Mouse (Mus musculus) megakaryocyte-erythroid progenitor cell, adult 5-6 weeks (primary cell): ENCODE measurements around the gene Prkch. TPM values are rescaled to one million over a fixed set of nuclear protein-coding genes. Genes with fewer than 3 reads are reported as not detected.

Experiments used
- ATAC-seq: replicated peaks from 2 replicates; pipeline ENCODE4 v1.8.0; 2016; ENCODE audit warnings: mild to moderate bottlenecking, inconsistent platforms; ENCODE audit not compliant: severe bottlenecking, poor library complexity, low FRiP score, low TSS enrichment
- total RNA-seq, 2 experiments: library from RNA; stranded (forward) in 1 of 2; stranded (reverse) in 1 of 2; fragments of 200-1000, 215-1000 nt in 1 of 2; fragments of >200 nt in 1 of 2; fragmentation: Nextera tagmentation in 1 of 2; gene quantifications; 2 replicates each; pipeline ENCODE4 v1.2.3; 2014 to 2017

Gene Prkch
- total RNA-seq, 2 experiments from 2014 or later: 21.7 to 22.9 TPM

DNA sequence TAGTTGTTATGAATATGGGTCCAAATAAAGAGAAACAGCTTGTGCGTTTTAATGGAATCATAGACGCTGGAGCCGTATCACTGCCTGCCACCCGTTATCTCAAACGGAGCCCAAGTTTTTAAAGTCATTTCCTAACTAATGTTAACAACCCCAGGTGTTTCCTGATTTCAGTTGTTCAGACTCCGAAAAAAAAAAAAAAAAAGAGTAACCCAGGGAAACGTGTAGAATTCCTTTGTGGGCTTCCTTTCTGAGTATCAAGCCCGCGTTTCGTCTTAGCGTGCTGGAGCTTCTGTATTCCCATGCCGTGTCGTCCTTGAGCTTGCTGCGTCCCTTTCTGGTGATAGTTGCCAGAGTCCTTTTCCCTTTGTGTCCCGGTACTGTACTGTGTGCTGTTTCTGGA lies 10.0 kb upstream of the Prkch start:
- ATAC-seq: peak; percentile 76

DNA sequence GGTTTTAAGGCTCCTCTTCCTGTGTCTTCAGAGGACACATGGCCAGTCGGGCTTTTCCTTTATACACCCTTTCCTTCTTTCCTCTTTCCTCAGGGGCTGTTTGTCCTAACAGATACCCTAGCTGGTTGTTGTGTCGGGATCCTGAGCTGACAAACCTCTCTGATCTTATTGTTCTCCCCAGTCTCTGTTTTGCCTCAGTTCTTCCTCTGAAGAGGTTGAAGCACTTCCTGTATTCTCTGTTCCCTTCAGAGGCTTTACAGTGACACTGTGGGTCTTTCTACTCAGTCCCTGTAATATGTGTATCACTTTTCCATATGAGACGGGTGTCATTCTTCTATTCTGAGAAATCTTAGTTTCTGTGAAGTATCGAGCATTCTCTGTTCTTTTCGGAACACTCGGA lies 6.5 kb upstream of the Prkch start:
- ATAC-seq: no peak

DNA sequence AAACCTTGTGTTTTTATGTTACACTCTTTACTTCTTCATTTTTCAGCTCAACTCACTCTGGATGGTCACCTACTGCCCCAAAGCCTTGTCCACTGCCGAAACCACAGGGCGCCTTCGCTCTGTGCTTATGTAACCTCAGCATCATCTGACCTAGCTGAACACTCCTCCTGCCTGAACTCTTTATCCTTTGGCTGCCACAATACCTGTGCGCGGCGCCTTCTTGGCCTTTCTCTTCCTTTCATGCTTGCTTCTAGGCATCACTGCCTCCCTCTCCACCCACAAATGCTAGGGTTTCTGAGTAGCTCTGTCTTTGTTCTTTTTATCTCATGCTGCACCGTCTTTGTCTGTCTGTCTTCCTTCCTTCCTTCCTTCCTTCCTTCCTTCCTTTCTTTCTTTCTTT lies 3.8 kb upstream of the Prkch start:
- no peak for ATAC-seq

DNA sequence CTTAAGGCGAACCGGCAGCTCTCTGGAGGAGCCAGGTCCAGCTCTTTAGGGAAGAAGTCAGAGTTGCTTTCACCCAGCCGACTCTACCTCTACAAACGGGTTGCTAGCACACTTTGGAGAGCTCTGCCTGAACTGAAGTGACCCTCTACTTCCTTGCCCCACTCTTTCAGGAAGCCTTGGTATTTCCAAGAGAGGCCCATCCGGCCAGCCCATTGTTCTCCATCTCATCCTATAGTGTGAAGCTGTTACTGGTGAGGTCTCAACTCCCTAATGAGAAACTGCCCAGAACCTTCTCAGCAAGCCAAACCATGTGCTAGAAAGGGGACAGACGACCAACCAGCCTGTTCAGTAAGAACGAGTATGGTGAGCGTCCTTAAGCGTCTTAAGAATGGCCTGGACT lies 1.3 kb upstream of the Prkch start:
- ATAC-seq: no peak

DNA sequence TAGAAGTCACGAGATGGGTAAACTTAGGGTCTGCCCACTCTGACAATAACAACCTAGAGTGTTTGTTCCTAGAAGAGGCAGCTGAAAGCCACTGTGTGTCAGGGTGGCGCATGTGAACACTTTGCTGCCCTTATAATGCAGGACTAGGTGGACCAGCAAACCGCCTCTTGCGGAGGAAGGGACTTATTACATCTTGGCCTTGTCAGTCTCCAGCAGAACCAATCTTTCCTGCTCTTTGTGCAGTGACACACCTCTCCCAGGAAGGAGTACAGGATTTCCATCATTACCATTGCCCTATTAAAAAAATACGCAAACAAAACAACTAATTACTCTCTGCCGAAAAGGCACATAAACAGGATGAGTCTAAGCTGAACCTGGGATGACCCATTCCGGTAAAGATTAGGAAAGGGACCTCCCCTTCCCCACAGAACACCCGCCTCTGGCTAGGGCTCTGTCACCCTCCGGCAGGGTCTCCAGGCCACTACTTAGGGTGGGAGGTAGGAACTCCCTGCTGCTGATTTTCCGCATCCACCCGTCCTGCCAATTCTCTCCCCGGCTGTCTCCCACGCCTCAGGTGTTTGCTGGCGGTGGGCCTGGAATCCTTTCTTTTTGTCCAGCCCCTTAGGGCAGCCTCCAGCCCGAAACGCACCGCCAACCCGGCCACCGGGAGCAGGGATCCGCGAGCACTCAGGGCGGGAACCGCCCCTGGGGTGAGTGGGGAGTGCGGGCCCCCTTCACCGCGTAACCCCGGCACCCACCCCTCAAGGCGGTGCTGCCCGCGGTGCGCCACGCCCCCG lies 585 bp upstream of the Prkch start:
- ATAC-seq: peak; percentile 65

DNA sequence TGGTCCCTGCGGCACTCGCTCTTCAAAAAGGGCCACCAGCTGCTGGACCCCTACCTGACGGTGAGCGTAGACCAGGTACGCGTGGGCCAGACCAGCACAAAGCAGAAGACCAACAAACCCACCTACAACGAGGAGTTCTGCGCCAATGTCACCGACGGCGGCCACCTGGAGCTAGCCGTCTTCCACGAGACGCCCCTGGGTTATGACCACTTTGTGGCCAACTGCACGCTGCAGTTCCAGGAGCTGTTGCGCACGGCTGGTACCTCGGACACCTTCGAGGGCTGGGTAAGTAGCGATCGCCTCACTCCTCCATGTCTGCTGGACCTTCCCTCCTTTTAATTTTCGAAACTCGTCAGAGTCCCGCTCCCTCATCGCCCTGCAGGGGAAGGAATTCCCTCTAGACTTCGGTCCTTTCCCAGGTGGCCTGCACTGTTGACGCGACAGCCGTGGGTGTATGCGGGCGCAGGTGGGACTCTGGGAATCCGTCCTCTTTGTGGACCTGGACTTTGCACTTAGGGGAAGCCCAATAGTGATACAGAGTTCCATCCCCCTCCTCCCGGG lies 725 bp downstream of the Prkch start:
- peak; percentile 44; the same call in 1 of the 2 replicates for ATAC-seq

DNA sequence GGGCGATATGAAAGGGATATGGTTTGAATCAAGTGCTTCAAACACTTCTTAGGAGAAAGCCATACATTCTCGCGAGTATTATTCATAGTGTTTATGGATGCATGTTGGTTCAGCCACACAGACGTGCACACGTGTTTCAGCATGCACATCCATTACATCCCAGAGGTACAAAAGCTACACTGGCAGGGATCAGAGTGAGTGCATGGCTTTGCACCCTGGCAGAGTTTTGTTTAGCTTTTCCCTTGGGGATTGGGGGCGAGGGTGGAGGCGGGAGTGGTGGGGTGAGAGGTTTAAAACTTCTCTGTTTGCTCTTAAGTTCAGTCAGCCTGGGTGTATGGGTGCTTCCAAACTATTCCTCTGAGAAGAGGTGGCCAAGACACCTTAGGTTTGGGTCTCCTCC lies 1.3 kb downstream of the Prkch start:
- ATAC-seq: 0 out of 2 replicates have a peak, but pooled peaks have one; percentile 9

DNA sequence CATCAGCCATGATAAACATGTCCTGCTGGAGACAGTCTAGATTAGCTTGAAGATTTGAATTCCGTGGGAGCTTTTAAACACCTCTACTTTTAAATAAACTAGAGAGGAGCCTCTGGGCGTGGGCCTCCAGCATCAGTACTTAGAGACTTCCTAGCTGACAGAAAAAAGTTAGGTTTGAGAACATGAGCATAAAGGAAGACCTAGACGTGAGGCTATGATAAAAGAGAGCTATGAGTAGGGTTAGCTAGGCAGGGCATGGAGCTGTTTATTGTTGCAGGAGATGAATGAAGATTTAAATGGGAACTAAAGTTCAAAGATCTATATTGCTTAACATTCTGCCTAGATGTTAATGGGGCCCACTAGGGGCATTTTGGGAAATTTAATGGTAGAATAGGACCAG lies 2.7 kb downstream of the Prkch start:
- no peak for ATAC-seq

DNA sequence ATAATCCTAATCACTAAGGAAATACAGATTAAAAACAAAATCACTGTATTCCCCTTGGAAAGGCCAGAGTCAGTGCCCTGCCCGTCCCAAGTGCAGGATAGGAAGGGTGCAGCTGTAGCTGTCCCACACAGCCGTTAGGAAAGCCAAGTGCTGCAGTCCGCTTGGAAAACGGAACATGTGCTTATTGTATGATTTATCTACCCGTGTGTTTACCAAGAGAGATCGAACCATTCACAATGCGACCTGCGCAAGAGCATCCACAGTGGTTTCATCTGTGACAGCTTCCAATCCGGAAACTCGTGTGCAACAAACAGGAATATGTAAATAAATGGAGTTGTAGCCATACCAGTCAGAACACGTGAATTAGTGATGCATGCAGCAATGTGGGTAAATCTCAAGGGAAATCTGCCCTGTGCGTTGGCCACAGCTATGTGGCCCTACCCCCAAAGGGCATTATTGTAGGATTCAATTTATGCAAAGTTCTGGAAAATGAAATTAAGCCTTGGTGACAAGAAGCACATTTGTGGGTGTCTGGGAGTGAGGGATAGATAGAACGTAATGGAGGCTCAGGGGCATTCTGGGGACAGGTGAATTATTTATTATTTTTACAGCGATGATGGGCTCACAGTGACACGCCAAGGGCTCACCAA lies 6.2 kb downstream of the Prkch start:
- no peak for ATAC-seq

DNA sequence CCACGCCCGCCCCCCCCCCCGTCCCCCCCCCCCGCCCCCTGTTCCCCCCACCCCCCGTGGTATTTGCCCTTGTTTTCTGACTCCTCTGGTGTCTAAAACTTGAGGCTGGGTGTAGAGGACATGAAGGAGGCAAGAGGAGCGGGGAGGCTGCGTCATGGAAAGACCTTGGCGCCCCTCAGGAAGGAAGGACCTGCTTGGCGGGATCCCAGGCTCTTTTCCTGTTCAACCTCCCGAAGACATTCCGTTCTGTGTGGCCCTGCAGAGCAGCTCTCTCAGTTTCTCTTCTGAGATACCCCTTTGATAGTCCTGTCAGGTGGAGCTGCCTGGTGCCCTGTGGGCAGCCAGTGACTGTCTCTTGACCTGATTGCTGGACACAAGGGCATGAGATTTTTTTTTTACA lies 7.0 kb downstream of the Prkch start:
- no peak for ATAC-seq

DNA sequence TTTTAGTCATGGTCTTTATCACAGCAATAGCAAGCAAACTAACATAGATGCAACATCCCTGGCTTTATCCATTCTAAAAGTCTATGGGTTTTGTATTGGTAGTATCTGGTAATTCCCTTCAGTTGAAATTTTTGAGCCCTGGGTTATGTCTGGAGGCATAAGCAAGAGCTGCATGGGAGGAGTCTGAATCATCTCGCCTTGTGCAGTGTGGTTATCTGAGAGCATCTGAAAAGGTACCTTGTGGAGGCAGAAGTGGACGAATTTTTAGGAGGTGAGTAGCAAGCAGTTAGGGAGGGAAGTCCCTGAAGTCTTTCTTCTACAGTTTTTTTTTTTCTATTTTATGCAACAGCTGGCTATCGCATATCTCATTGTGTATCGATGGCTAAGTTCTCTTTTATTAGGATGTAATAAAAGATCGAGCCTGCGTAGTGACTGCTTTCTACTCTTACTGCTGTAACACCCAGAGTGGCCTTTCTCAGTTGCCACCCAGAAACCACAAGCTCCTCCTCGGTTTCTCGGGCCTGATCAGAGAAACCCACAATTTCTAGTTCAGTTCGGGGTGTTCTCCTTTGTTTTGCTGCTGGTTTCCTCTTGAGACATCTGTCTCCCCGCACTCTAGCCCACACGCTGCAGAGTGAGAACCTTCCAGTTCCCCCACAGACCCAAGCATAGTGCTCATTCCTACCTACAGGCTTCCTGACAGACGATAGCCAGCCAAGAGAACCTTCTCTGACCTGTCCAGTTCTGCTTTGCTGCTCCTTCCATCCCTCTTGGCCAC lies 8.6 kb downstream of the Prkch start:
- peak; percentile 46 for ATAC-seq

DNA sequence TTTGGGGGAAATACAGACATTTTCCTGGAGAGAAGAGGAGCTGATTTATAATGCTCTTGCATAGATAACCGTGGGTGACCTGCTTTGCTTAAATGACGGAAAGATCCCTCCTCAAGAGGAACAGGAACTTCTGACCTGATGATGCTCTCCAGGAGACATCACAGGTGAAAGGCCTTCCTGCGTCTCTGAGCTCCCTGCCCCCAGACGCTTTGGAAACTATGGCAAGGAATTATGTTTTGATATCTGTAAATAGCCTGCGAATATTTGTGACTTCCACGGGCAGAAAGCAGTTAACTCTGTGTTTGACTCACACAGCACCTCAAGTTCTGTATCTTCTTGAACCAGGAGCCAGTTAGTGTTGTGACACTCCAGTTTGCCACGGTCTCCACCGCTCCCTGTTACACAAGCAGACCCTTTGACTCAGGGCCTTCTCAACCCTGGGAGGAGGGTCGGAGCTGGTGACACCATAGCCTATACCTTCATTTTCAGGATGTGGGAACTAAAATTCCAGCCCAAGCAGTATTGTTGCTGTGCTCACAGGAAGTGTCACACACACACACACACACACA lies 9.7 kb downstream of the Prkch start:
- no peak for ATAC-seq

DNA sequence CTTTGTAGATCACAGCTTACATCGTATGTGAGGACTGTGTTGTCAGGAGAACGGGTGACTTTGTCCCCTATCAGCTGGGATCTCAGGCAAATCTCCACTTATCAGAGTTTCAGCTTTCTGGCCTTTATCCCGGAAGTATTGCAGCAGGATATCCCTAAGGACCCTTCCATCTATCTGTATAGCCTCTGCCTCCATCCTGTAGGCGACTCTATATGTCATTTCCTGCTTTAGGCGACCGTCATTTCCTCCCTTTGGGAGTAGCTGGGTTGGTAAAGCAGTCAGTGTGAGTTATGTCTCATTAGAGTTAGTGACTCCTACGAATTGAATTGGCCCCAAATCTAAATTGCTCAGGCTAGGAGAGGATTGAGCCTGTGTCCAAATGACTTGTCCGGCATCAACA lies 10.6 kb downstream of the Prkch start:
- ATAC-seq: no peak

DNA sequence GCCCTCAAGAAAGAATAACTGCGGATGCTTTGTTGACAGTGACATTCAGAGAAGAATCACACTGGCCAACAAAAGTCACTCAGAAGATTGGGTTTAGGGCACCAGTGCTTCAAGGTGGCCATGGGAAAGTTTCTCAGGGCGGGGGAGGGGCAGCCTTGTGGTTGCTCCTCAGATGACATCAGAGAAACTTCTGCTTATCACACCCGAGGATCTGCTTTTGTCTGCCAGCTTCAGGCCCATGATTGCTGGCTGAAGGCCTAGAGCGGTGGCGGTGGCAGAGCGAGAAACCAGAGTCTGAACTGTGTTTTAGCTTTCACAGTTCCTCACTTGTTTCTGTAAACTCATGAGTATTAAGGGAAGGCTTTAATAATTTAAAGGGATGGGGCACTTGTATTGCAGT lies 13.6 kb downstream of the Prkch start:
- ATAC-seq: peak; percentile 61

DNA sequence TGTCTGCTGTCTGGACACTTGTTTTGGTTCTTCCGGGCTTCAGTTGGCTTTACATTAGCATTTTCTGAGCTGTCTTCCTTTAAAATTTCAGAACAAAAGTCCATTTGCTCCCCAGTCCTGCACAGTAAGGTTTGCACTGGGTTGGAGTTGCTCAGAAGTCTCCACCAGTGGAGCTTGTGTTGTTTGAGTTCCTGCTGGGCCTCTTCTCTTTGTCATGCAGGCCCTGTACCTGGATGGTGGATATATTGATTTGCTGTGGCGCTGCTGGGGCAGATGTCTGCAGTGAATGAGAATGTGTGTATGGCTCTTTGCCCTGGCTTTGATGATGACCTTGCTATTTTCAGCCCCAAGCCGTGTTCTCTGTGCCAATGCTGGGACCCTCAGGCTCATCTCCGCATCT lies 15.9 kb downstream of the Prkch start:
- ATAC-seq: no peak

DNA sequence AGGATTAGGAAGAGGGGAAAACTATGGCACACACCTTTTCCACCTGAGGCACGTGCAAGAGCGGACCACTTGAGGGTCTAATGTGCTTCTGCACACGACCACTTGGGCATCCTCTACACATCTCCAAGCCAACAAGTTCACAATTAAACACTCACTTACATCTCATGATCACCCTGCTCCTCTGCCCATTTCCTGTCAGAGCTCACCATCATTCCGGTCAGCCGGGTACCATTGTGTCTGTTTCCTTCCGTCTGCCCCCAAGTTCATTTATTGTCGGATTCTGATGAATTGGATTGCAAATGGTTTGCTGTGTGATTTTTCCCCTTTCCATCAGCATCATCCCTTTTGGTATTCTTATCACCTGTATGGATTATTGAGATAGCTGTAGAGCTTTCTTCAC lies 18.4 kb downstream of the Prkch start:
- ATAC-seq: no peak

DNA sequence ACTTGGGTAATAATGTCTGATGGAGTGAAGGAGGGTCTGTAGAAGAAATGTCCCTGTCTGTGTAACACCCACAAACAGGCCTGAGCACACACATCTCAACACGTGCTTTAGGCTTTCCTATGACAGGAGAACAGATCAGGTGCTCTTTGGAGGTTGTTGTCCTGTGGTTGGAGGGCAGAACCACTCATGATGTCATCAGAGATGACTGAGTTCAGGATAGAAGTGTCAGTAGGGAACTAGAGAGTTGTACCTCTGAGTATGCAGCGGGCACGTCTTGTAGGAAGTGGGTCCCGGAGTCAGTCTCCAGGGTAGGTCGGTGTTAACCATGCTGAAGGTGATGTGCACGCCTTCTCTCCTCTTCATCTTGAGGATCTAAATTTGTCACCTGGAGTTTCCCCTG lies 19.1 kb downstream of the Prkch start:
- no peak for ATAC-seq

DNA sequence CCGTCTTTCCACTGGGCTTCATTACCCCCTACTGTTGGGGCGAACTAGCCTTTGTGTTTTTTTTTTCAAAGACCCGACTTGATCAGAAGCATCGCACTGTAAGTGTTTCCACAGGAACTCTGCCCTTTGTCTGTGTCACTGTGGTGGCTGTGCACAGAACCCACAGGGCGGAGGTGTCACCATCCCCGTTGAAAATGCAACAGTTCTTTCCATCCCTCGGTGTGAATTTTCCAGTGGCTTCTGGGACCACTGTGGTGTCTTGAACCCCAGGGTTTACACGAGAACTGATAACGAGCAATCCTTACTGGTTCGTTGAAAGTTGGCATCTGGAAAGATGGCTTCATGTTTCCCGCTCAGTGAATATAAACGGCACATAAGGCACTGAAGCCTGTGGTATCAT lies 20.2 kb downstream of the Prkch start:
- no peak for ATAC-seq

DNA sequence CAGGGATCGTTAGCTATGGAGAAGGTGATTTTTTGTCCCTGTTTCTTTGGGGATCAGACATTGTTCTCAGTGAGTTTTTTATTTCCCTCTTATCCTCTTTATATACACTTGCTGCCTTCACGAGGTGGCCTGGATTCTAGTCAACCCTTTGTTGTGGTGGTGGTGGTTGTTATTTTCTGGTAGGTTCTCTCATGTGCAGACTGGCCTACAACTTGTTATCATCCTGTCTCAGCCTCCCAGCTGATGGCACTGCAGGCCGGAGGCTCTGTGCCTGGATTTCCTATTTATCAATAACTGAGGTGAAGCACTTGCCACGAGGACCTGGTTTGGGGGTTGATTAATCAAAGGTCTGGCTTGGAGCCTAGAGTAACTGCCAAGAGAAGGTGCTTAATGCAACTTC lies 20.6 kb downstream of the Prkch start:
- ATAC-seq: peak; percentile 56
